Mouse (Mus musculus): ENCODE measurements around the gene Wfdc16.

DNA sequence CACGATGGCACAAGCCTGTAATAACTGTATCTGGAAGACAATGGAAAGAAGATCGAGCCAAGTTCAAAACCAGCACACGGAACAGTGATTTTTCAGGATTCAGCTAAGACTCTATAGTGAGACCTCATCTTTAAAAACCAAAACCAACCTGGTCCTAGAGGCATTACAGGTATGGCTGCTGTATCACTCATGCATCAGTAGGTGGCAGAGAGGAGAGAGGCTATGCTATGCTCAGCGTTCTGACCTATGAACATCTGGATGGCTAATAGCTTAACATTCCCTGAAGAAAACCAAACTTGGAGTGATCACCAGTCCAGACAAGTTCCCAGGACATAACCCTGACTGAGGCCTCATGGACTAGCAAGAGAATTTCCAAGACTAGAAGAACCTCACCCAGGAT, 16.8 kb downstream of the Wfdc16 start:
- TF ChIP-seq CTCF (conservative IDR thresholded peaks at IDR 0.05; ENCODE audit: low read length) (0 out of 2 replicates have a peak, but pooled peaks have one; percentile 2), POU5F1 (IDR thresholded peaks at IDR 0.05; ENCODE audit: borderline replicate concordance, low read length) (no peak)
